Mouse (Mus musculus) large intestine, adult 2 months (tissue): Measurements from ENCODE around the gene Maz. TPM values are rescaled to one million over a fixed set of nuclear protein-coding genes. Genes with fewer than 3 reads are reported as not detected.

Experiments
- polyA plus RNA-seq: library from polyadenylated mRNA; depleted of rRNA; stranded (reverse); fragments of >200 nt; gene quantifications from 2 replicates; pipeline ENCODE4 v1.2.3, GENCODE M21; 2012; rRNA removed

Maz gene
- polyA plus RNA-seq, 1 experiment, result 102 TPM

Other genes starting within 250 kb of the Maz start
- 0.87 and 1.6 TPM in 2 replicates for gene Tbx6, start 245.6 kb downstream of the Maz start, polyA plus RNA-seq
- 245 and 253 TPM in 2 replicates for gene Ppp4c, start 234.5 kb downstream of the Maz start, polyA plus RNA-seq
- gene Fam57b, start 229.4 kb downstream of the Maz start, polyA plus RNA-seq, result 1.9 and 2.6 TPM in 2 replicates
- not detected in 2 replicates for gene 4930451I11Rik, start 195.4 kb downstream of the Maz start, polyA plus RNA-seq
- not detected in 2 replicates for gene Doc2a, start 179.6 kb downstream of the Maz start, polyA plus RNA-seq
- 9.4 and 13.4 TPM in 2 replicates for gene Hirip3, start 165.1 kb downstream of the Maz start, polyA plus RNA-seq
- 36.5 and 39.3 TPM in 2 replicates for gene Ino80e, start 164.7 kb downstream of the Maz start, polyA plus RNA-seq
- gene Taok2, start 142.3 kb downstream of the Maz start, polyA plus RNA-seq, result 37.8 and 51.7 TPM in 2 replicates
- 64.4 and 92.1 TPM in 2 replicates for gene Tmem219, start 104.1 kb downstream of the Maz start, polyA plus RNA-seq
- gene Kctd13, start 98.2 kb downstream of the Maz start, polyA plus RNA-seq, result 9.5 and 13.9 TPM in 2 replicates
- 0.43 and 0.45 TPM in 2 replicates for gene Asphd1, start 77.5 kb downstream of the Maz start, polyA plus RNA-seq
- gene Sez6l2, start 76.5 kb downstream of the Maz start, polyA plus RNA-seq, result 2.9 and 3.4 TPM in 2 replicates
- 324 and 348 TPM in 2 replicates for gene Cdipt, start 51.1 kb downstream of the Maz start, polyA plus RNA-seq
- 0.80 and 1.1 TPM in 2 replicates for gene Cdiptos, start 50.9 kb downstream of the Maz start, polyA plus RNA-seq
- gene Mvp, start 12.4 kb downstream of the Maz start, polyA plus RNA-seq, result 185 and 289 TPM in 2 replicates
- gene Pagr1b, start 10.6 kb downstream of the Maz start, polyA plus RNA-seq, result 0.45 and 3.0 TPM in 2 replicates
- 5.3 and 11.3 TPM in 2 replicates for gene Pagr1a, start 9.7 kb downstream of the Maz start, polyA plus RNA-seq
- gene Gm42742, start 5.9 kb downstream of the Maz start, polyA plus RNA-seq, result 22.1 and 23.8 TPM in 2 replicates
- 1.7 and 2.5 TPM in 2 replicates for gene Prrt2, start 5.8 kb downstream of the Maz start, polyA plus RNA-seq
- 18.4 and 19.3 TPM in 2 replicates for gene Kif22, start 15.4 kb upstream of the Maz start, polyA plus RNA-seq
- 7,033 and 9,267 TPM in 2 replicates for gene Zg16, start 60.3 kb upstream of the Maz start, polyA plus RNA-seq
- gene AI467606, start 64.3 kb upstream of the Maz start, polyA plus RNA-seq, result 12.4 and 16.5 TPM in 2 replicates
- gene Qprt, start 95.2 kb upstream of the Maz start, polyA plus RNA-seq, result 1.5 TPM in 2 replicates
- 3.7 and 5.7 TPM in 2 replicates for gene Spn, start 110.8 kb upstream of the Maz start, polyA plus RNA-seq
- gene Cd2bp2, start 169.0 kb upstream of the Maz start, polyA plus RNA-seq, result 25.1 and 28.6 TPM in 2 replicates
- gene Tbc1d10b, start 181.4 kb upstream of the Maz start, polyA plus RNA-seq, result 30.0 and 34.2 TPM in 2 replicates
- gene Mylpf, start 181.9 kb upstream of the Maz start, polyA plus RNA-seq, result 2.5 and 4.1 TPM in 2 replicates
- gene Zfp553, start 206.0 kb upstream of the Maz start, polyA plus RNA-seq, result 5.7 and 7.9 TPM in 2 replicates
- gene Sept1, start 206.1 kb upstream of the Maz start, polyA plus RNA-seq, result 32.4 and 34.6 TPM in 2 replicates
- 25.7 and 34.0 TPM in 2 replicates for gene Zfp771, start 217.2 kb upstream of the Maz start, polyA plus RNA-seq
- 79.9 and 80.9 TPM in 2 replicates for gene Dctpp1, start 233.7 kb upstream of the Maz start, polyA plus RNA-seq
- gene Sephs2, start 247.0 kb upstream of the Maz start, polyA plus RNA-seq, result 58.1 and 85.1 TPM in 2 replicates